Mouse (Mus musculus) subcutaneous adipose tissue, adult 2 months (tissue): ENCODE measurements around the gene Ebf1. TPM values are rescaled to one million over a fixed set of nuclear protein-coding genes. Genes with fewer than 3 reads are reported as not detected.

Experiments used
- polyA plus RNA-seq: library from polyadenylated mRNA; depleted of rRNA; stranded (reverse); fragments of >200 nt; gene quantifications from 2 replicates; pipeline ENCODE4 v1.2.3, GENCODE M21; 2012; ENCODE audit warnings: low replicate concordance; rRNA removed

Ebf1 gene
- 47.2 and 96.9 TPM in 2 replicates for polyA plus RNA-seq

DNA sequence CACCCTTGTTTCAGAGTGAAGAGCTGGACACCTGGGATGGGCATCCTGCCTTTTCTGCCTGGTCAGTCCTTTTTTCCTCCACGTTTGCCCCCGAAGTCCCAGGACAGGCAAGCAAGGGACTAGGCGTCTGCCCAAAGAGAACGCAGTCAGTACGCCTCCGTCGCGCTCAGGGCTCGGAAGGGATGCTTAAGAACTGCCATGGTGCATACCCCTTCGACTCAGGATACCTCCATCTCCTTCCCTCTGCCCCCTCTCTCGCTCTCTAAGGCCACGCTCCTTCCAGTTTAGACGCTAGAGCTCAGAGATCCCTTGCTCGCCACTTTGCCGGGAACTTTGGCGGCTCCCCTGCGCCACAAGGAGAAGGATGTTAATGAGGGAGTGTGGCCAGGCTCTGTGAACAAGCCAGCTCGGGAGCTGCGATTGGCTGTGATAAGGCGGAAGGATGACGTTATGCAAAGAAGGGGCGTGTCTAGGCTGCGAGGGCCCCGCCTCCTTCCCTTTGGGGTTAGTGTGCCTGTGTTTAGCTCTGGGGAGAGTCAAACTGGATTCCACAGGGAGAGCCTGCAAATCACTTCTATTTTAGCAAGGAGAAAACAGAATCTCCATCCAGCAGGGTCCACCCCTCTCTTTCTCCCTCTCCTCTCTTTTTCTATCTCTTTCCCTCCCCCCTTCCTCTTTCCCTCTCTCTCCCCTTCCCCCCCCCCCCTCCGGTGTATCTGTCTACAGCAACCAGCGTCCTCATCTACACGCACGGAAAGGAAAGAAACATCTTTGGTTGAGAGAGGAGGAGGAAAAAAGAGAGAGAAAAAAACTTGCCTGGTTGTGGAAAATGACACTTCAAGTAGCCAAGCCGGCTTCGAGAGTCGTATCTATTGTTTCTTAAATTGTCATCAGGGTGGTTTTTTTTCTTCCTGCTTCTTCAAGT lies at the start of gene Ebf1:
Ebf1 (plus strand) TSS at position 530 of the 925 bp plus-strand sequence.

Other genes with a start within 250 kb of the Ebf1 start
- 0.06 and 0.49 TPM in 2 replicates for gene Il12b, start 217.3 kb upstream of the Ebf1 start, polyA plus RNA-seq
- gene Ublcp1, start 146.8 kb upstream of the Ebf1 start, polyA plus RNA-seq, result 17.2 and 23.1 TPM in 2 replicates
- 55.0 and 83.6 TPM in 2 replicates for gene Rnf145, start 98.4 kb upstream of the Ebf1 start, polyA plus RNA-seq